Comparison of ENCODE assay signal across 35 mouse cellular contexts in genomic region chr6:107717194-107717593, GRCm38 (mm10).
"Had no signal": no experiment of that assay in that cellular context is flagged by ENCODE, and none has a peak within 500 bp of the region (broad histone marks: within the 10 kb centered on the region; RNA-seq: fewer than 3 reads in every experiment).

No protein-coding gene starts in this region.

- ATAC-seq: hindbrain, embryonic 16.5 days; hindbrain, postnatal 0 days; inflammation-experienced regulatory T-cells, adult 6 months; intestine, embryonic 15.5 days; intestine, embryonic 16.5 days; intestine, postnatal 0 days had no signal

- H3K27me3 ChIP-seq: heart, embryonic 12.5 days; heart, embryonic 13.5 days; heart, embryonic 15.5 days; hindbrain, embryonic 12.5 days; hindbrain, embryonic 13.5 days; hindbrain, embryonic 15.5 days; intestine, embryonic 15.5 days; kidney, embryonic 15.5 days had no signal

- H3K9ac ChIP-seq: heart, embryonic 12.5 days; heart, embryonic 13.5 days; heart, embryonic 15.5 days; hindbrain, embryonic 12.5 days; hindbrain, embryonic 13.5 days; hindbrain, embryonic 14.5 days; hindbrain, embryonic 15.5 days; intestine, embryonic 15.5 days; kidney, embryonic 15.5 days had no signal

- H3K36me3 ChIP-seq: heart, embryonic 12.5 days; heart, embryonic 13.5 days; heart, embryonic 15.5 days; hindbrain, embryonic 10.5 days; hindbrain, embryonic 12.5 days; hindbrain, embryonic 13.5 days; hindbrain, embryonic 15.5 days; intestine, embryonic 15.5 days; kidney, embryonic 15.5 days had no signal

- DNase-seq: heart, postnatal 10 days; heart, postnatal 14 days; heart, postnatal 36 days; heart, postnatal 4 days; kidney, adult 11 months; kidney, adult 18-20 months; kidney, adult 2 months; kidney, adult 8-10 months; kidney, adult 9 months; kidney, postnatal 10 days; kidney, postnatal 14 days; kidney, postnatal 25 days; kidney, postnatal 36 days; kidney, postnatal 4 days; layer of hippocampus, adult 9-11 months; layer of hippocampus, postnatal 36 days had no signal

- H3K4me2 ChIP-seq: heart, embryonic 11.5 days; heart, embryonic 12.5 days; heart, embryonic 13.5 days; heart, embryonic 15.5 days; hindbrain, embryonic 12.5 days; hindbrain, embryonic 13.5 days; hindbrain, embryonic 14.5 days; hindbrain, embryonic 15.5 days; intestine, embryonic 15.5 days; kidney, embryonic 15.5 days had no signal

- H3K27ac ChIP-seq: heart, embryonic 13.5 days; heart, embryonic 15.5 days; hindbrain, embryonic 10.5 days; hindbrain, embryonic 12.5 days; hindbrain, embryonic 13.5 days; hindbrain, embryonic 14.5 days; hindbrain, embryonic 15.5 days; hindbrain, postnatal 0 days; intestine, embryonic 15.5 days; kidney, embryonic 15.5 days; kidney, postnatal 0 days; layer of hippocampus, adult 2 months; left cerebral cortex, adult 2 months had no signal

- H3K4me3 ChIP-seq: heart, embryonic 12.5 days; heart, embryonic 13.5 days; heart, embryonic 15.5 days; hindbrain, embryonic 10.5 days; hindbrain, embryonic 12.5 days; hindbrain, embryonic 13.5 days; hindbrain, embryonic 15.5 days; intestine, embryonic 15.5 days; kidney, embryonic 15.5 days; layer of hippocampus, adult 2 months; left cerebral cortex, adult 2 months had no signal

- H3K4me1 ChIP-seq: heart, embryonic 12.5 days; heart, embryonic 13.5 days; heart, embryonic 15.5 days; intestine, embryonic 15.5 days; kidney, embryonic 15.5 days had no signal

- H3K9me3 ChIP-seq: heart, embryonic 12.5 days; heart, embryonic 13.5 days; heart, embryonic 15.5 days; hindbrain, embryonic 10.5 days; hindbrain, embryonic 12.5 days; hindbrain, embryonic 13.5 days; hindbrain, embryonic 15.5 days; intestine, embryonic 15.5 days; kidney, embryonic 15.5 days had no signal
